Mouse (Mus musculus) liver, embryonic 11.5 days (tissue): ENCODE measurements at regions not wholly inside any gene's neighbourhood (a gene's known extent, or its start where the extent isn't known, plus 50 kb on each side); places are given as distances from the start of the nearest gene placed in this dataset.
A peak's percentile ranks its signal among the peaks of the same experiment; 100 is the strongest.

Experiments used
- ATAC-seq: fragments of 200-750 bp; cut with Nextera tagmentation; replicated peaks from 2 replicates; pipeline ENCODE4 v1.8.0; 2017; ENCODE audit warnings: moderate number of reproducible peaks, mild to moderate bottlenecking, moderate TSS enrichment, moderate library complexity; ENCODE audit not compliant: low FRiP score
- DNase-seq: peaks from one replicate; pipeline ENCODE4 v3.0.0-alpha.2; 2017; ENCODE audit warnings: low spot score
- H3K27ac ChIP-seq: fragments of 300-500 bp; sonication (generic); 2 replicates; pipeline ENCODE4 v1.5.1; 2014; ENCODE audit warnings: mild to moderate bottlenecking, low read depth, low read length, control low read depth
- H3K27me3 ChIP-seq: fragments of 300-500 bp; sonication (generic); replicated peaks from 2 replicates; pipeline ENCODE4 v1.6.1; 2014; ENCODE audit warnings: low read length, mixed read lengths; ENCODE audit not compliant: control insufficient read depth, insufficient read depth
- H3K36me3 ChIP-seq: fragments of 300-500 bp; sonication (generic); 2 replicates; pipeline ENCODE4 v1.6.1; 2014; ENCODE audit warnings: mild to moderate bottlenecking, low read length, moderate library complexity, mixed read lengths; ENCODE audit not compliant: control insufficient read depth, insufficient read depth
- H3K4me1 ChIP-seq: fragments of 300-500 bp; sonication (generic); replicated peaks from 2 replicates; pipeline ENCODE4 v1.6.1; 2014; ENCODE audit warnings: low read length, mixed read lengths; ENCODE audit not compliant: control insufficient read depth, insufficient read depth
- H3K4me2 ChIP-seq: fragments of 300-500 bp; sonication (generic); 2 replicates; pipeline ENCODE4 v1.6.1; 2014; ENCODE audit warnings: mild to moderate bottlenecking, control low read depth, moderate library complexity
- H3K4me3 ChIP-seq: fragments of 300-500 bp; sonication (generic); 2 replicates; pipeline ENCODE4 v1.5.1; 2014; ENCODE audit warnings: low read depth, low read length, control low read depth
- H3K9ac ChIP-seq: fragments of 300-500 bp; sonication (generic); 2 replicates; pipeline ENCODE4 v1.6.1; 2014; ENCODE audit warnings: low read depth, low read length, control low read depth
- H3K9me3 ChIP-seq: fragments of 300-500 bp; sonication (generic); 2 replicates; pipeline ENCODE4 v1.6.1; 2016; ENCODE audit warnings: low read length, inconsistent platforms, mixed read lengths; ENCODE audit not compliant: control insufficient read depth
- WGBS: fragments of 180-500 bp; shearing (Covaris S2); extraction: QIAGEN DNeasy Blood & Tissue Kit; methylation state at CpG from one replicate; pipeline ENCODE4 v1.1.7; 2014; 5-methylcytosine and 5-hydroxymethylcytosine counted together

DNA sequence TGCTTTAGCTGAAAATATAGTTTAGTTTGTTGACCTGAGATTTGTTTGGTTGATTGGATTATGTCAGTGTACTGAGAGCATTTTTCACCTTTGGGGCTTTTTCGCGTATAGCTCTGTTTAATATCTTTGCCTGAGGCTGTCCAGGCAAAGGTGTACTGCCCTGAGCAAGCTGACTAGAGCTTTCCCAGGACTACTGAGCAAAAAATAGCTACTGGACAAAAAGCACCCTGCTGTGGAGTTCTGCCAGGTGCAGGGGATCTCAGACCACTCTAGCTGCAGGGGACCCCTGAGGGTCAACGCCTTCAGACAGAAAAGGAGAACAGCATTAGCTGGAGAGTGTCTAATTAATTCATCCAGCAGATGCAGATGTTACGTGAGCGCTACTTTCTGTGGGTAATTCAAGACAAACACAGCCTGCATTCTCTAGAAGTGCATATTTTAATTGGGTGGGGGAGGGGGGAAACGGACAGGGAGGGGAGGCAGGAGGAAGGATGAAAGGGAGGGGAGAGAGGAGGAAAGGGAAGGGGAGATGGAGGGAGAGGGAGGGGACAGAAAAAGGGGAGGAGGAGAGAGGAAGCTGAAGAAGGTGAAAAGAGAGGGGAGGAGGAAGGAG is 61.7 kb downstream of the Thnsl1 start:
- no peaks in the 10 kb centered on the region for H3K4me1 ChIP-seq
- 29% methylated on average over 6 of the region's 6 CpGs for WGBS
- no peak for DNase-seq
- no peak overlapping the region for H3K4me2 ChIP-seq
- ATAC-seq = no peak
- no peaks in the 10 kb centered on the region for H3K36me3 ChIP-seq
- no peak overlapping the region for H3K27ac ChIP-seq
- no peaks in the 10 kb centered on the region for H3K9me3 ChIP-seq
- no peaks in the 10 kb centered on the region for H3K27me3 ChIP-seq
- no peak overlapping the region for H3K4me3 ChIP-seq
- no peak overlapping the region for H3K9ac ChIP-seq

DNA sequence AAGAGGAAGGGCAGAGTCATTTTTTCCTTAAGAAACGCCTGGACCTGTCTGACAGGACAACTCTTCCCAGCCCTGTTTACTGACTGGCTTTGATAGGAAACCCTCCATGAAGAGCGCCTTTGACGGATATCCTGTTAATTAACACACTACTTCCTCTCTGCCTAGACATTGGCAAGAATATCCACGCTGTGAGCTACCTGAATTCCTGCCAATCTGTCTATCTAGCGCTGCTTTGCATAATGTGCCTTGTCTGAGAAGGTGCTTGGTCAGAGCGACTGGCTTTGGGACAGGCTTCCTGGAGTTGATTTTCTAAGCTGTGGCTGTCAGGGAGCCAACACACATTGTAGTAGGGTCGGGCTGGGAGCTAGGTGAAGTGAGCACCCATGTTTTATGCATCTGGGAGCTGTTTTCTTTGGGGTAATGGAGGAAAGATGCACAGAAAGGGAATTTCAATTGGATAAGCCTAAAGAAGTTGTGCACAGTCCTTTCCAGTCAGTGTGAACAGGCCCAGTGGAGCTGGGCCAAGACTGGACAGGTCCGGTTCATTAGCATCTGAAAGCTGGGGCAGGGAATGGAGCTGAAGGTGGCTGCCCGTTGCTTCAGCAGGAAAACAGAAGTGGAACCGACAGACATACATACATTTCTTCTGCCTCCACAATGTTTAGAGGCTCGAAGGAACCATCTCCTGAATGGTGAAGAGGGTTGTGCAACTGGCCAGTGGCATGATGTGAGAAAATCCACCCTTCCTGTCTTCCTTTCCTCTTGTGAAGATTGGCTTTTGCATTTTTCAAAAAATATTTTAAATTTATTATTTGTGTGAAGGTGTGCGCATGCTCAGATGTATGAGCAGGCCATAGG is 64.7 kb downstream of the Thnsl1 start:
- Histone ChIP-seq H3K36me3 (no peaks in the 10 kb centered on the region), H3K27me3 (no peaks in the 10 kb centered on the region), H3K4me1 (no peaks in the 10 kb centered on the region), H3K4me2 (no peak overlapping the region), H3K9ac (no peak overlapping the region), H3K4me3 (no peak overlapping the region), H3K9me3 (no peaks in the 10 kb centered on the region), H3K27ac (no peak overlapping the region)
- WGBS = 67% methylated on average over 12 of the region's 12 CpGs
- ATAC-seq (no peak), DNase-seq (no peak)

GRCm38 (mm10) chr2:21273416-21273815 is 67.9 kb downstream of the Thnsl1 start:
- H3K9me3 ChIP-seq = no peaks in the 10 kb centered on the region
- WGBS = 81% methylated on average over 4 of the region's 4 CpGs
- H3K4me1 ChIP-seq = no peaks in the 10 kb centered on the region
- H3K27me3 ChIP-seq = no peaks in the 10 kb centered on the region
- H3K4me2 ChIP-seq = no peak overlapping the region
- ATAC-seq (no peak), DNase-seq (no peak)
- no peaks in the 10 kb centered on the region for H3K36me3 ChIP-seq
- H3K4me3 ChIP-seq = no peak overlapping the region
- H3K9ac ChIP-seq = no peak overlapping the region
- no peak overlapping the region for H3K27ac ChIP-seq

- Histone ChIP-seq H3K36me3 (no peaks in the 10 kb centered on the region), H3K4me1 (no peaks in the 10 kb centered on the region), H3K9ac (no peak overlapping the region), H3K9me3 (no peaks in the 10 kb centered on the region), H3K4me3 (no peak overlapping the region), H3K27ac (no peak overlapping the region), H3K27me3 (no peaks in the 10 kb centered on the region), H3K4me2 (no peak overlapping the region)
- DNase-seq = no peak
- WGBS = 83% methylated on average over 4 of the region's 4 CpGs
- no peak for ATAC-seq
Measured at GRCm38 (mm10) chr2:21275315-21275714, 69.8 kb downstream of the Thnsl1 start.

DNA sequence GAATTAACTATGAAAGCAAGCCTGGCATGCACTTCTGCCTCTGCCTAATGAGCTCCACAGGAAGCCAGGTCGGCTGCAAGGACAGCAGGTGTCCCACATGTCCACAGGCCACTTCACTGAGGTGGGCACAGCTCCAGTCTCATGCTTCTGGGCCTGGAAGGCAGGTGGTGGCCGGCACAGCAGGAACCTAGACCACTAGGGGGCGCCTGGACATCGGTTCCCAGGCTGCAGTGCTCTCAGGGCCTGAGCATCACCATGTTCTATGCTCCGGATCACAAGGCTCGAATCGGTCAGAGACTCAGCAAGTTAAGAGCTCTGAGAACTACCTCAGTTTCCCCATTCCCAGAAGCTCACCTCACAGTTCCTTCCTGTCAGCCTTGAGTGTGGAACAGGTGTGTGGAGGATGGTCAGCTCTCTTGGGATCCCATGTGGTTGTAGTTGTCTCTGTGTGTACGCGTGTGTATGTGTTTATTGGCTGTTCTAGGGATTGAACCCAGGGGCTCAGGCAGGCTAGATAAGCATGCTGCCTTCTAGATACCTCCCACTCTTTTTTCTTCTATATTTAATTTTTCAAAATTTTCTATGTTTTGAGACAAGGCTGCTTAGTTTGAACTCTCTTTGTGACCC is 75.4 kb downstream of the Thnsl1 start:
- no peaks in the 10 kb centered on the region for H3K36me3 ChIP-seq
- no peak overlapping the region for H3K4me2 ChIP-seq
- no peak overlapping the region for H3K9ac ChIP-seq
- no peak overlapping the region for H3K4me3 ChIP-seq
- no peaks in the 10 kb centered on the region for H3K27me3 ChIP-seq
- DNase-seq = peak; percentile 68
- no peak overlapping the region for H3K27ac ChIP-seq
- no peaks in the 10 kb centered on the region for H3K9me3 ChIP-seq
- ATAC-seq = peak; percentile 60; the same call in 1 of the 2 replicates
- H3K4me1 ChIP-seq = no peaks in the 10 kb centered on the region
- 37% methylated on average over 9 of the region's 9 CpGs for WGBS

- no peak for ATAC-seq
- WGBS = 75% methylated on average over 14 of the region's 14 CpGs
- no peaks in the 10 kb centered on the region for H3K27me3 ChIP-seq
- no peak for DNase-seq
- H3K4me2 ChIP-seq = no peak overlapping the region
- no peak overlapping the region for H3K27ac ChIP-seq
- H3K9ac ChIP-seq = no peak overlapping the region
- no peaks in the 10 kb centered on the region for H3K36me3 ChIP-seq
- no peaks in the 10 kb centered on the region for H3K9me3 ChIP-seq
- H3K4me3 ChIP-seq = no peak overlapping the region
- no peaks in the 10 kb centered on the region for H3K4me1 ChIP-seq
Measured at GRCm38 (mm10) chr2:21282505-21283200, 77.1 kb downstream of the Thnsl1 start.

GRCm38 (mm10) chr2:21284881-21285280 is 79.4 kb downstream of the Thnsl1 start:
- H3K4me1 ChIP-seq = no peaks in the 10 kb centered on the region
- H3K27me3 ChIP-seq = no peaks in the 10 kb centered on the region
- DNase-seq = no peak
- ATAC-seq = no peak
- H3K27ac ChIP-seq = no peak overlapping the region
- no peaks in the 10 kb centered on the region for H3K36me3 ChIP-seq
- H3K4me3 ChIP-seq = no peak overlapping the region
- 90% methylated on average over 3 of the region's 3 CpGs for WGBS
- no peak overlapping the region for H3K9ac ChIP-seq
- H3K9me3 ChIP-seq = no peaks in the 10 kb centered on the region
- H3K4me2 ChIP-seq = no peak overlapping the region

DNA sequence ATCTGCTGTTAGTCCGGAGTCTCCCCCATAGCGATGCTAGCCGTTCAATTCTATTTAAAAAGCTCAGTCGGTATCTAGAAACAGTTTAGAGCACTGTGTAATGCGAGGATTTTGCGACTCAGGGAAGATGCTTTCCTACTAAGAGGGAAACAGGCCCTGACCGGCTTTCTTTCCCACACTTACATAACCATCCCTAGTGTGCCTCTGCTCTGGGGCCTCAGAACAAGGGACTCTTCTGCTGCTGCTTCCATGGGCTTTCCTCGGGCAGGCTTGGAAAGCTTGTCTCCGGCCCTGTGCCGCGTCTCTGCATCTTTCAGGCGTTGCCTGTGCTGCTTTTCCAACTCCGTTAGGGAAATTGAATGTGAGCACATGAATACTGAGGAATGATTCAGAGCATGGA is 79.6 kb upstream of the Gpr158 start:
- Histone ChIP-seq H3K27ac (no peak overlapping the region), H3K4me2 (no peak overlapping the region), H3K4me1 (no peaks in the 10 kb centered on the region), H3K9ac (no peak overlapping the region), H3K36me3 (no peaks in the 10 kb centered on the region), H3K27me3 (no peaks in the 10 kb centered on the region), H3K4me3 (no peak overlapping the region), H3K9me3 (no peaks in the 10 kb centered on the region)
- DNase-seq = no peak
- ATAC-seq = no peak
- WGBS = 83% methylated on average over 13 of the region's 13 CpGs
